Comparison of ENCODE assay signal across 17 mouse cellular contexts in the genomic region with DNA sequence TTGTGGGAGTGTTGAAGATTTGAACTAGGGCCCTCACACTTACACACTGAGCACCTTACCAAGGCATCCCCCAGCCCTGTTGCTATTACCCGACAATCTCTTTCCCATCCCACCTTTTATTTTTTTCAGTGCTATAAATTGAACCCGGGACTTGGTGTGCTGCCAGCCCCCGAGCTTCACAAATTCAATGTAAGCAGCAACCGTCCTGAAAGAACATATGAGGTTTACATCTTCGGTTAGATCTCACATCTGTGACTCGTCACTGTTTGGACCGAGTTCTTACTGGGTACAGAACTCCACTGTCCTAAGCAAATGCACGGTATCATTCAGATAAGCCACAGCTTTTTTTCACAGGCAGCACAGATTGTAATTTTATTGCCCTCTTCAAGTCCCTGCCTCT.
A peak's percentile ranks its signal among the peaks of the same experiment; 100 is the strongest.
DNase-seq lines count a peak whose midpoint lies in the region; ATAC-seq lines count a peak whose summit lies in the region.
"Had no signal": no experiment of that assay in that cellular context is flagged by ENCODE, and none has a peak within 500 bp of the region (broad histone marks: within the 10 kb centered on the region; RNA-seq: fewer than 3 reads in every experiment).

No protein-coding gene starts in this region.

- H3K27me3 ChIP-seq in hindbrain, embryonic 14.5 days (ENCODE audit: control insufficient read depth, insufficient read depth, low read length): no peaks in the 10 kb centered on the region
- H3K27me3 ChIP-seq: embryonic facial prominence, embryonic 15.5 days; heart, embryonic 13.5 days; limb, embryonic 12.5 days; liver, embryonic 15.5 days; neural tube, embryonic 12.5 days had no signal

- peak overlapping the region; percentile 27; the same call in 1 of the 2 replicates for H3K27ac ChIP-seq in hindbrain, embryonic 14.5 days
- H3K27ac ChIP-seq: embryonic facial prominence, embryonic 15.5 days; heart, embryonic 13.5 days; limb, embryonic 12.5 days; liver, embryonic 15.5 days; neural tube, embryonic 12.5 days had no signal

- H3K4me1 ChIP-seq in hindbrain, embryonic 14.5 days (replicated peaks; ENCODE audit: control insufficient read depth, insufficient read depth, low read length): peaks cover 22% of the 10 kb centered on the region
- H3K4me1 ChIP-seq: embryonic facial prominence, embryonic 15.5 days; liver, embryonic 15.5 days had no signal

- H3K9ac ChIP-seq in hindbrain, embryonic 14.5 days: no peak overlapping the region
- H3K9ac ChIP-seq: embryonic facial prominence, embryonic 15.5 days; heart, embryonic 13.5 days; limb, embryonic 12.5 days; liver, embryonic 15.5 days; neural tube, embryonic 12.5 days had no signal

- 61% methylated on average over 8 of the region's 8 CpGs for WGBS in hindbrain, embryonic 14.5 days

- H3K4me3 ChIP-seq in hindbrain, embryonic 14.5 days (replicated peaks; ENCODE audit: low read length): no peak overlapping the region
- H3K4me3 ChIP-seq: embryonic facial prominence, embryonic 15.5 days; heart, embryonic 13.5 days; limb, embryonic 12.5 days; liver, embryonic 15.5 days; megakaryocyte, embryonic 14.5 days; neural tube, embryonic 12.5 days had no signal

- ATAC-seq in hindbrain, embryonic 14.5 days (ENCODE audit: low FRiP score): no peak

- DNase-seq in layer of hippocampus, adult 18-20 months (ENCODE audit: low spot score in 2 of 2): peak; percentile 30 to 64
- DNase-seq in layer of hippocampus, postnatal 10 days (ENCODE audit: low spot score in 2 of 2): no peak
- peak; percentile 39 for DNase-seq in right cerebral cortex, adult 18-20 months
- DNase-seq in right cerebral cortex, postnatal 36 days (ENCODE audit: low spot score in 2 of 2): no peak
- DNase-seq in hindbrain, embryonic 14.5 days (ENCODE audit: low spot score): no peak
- peak; percentile 33 for DNase-seq in right cerebral cortex, postnatal 14 days
- DNase-seq in adrenal gland, postnatal 14 days: no peak
- DNase-seq in cerebellum, postnatal 25 days: no peak
- DNase-seq: adrenal gland, postnatal 25 days; thymus, postnatal 14 days had no signal

- H3K36me3 ChIP-seq in hindbrain, embryonic 14.5 days (replicated peaks; ENCODE audit: control insufficient read depth, insufficient read depth): peaks cover 17% of the 10 kb centered on the region
- H3K36me3 ChIP-seq: embryonic facial prominence, embryonic 15.5 days; G1E; heart, embryonic 13.5 days; limb, embryonic 12.5 days; liver, embryonic 15.5 days had no signal

- no peaks in the 10 kb centered on the region for H3K9me3 ChIP-seq in hindbrain, embryonic 14.5 days (ENCODE audit: control insufficient read depth, low read length)
- H3K9me3 ChIP-seq: embryonic facial prominence, embryonic 15.5 days; G1E; heart, embryonic 13.5 days; limb, embryonic 12.5 days; liver, embryonic 15.5 days; megakaryocyte, embryonic 14.5 days; neural tube, embryonic 12.5 days had no signal

- H3K4me2 ChIP-seq in hindbrain, embryonic 14.5 days (replicated peaks): no peak overlapping the region
- H3K4me2 ChIP-seq: embryonic facial prominence, embryonic 15.5 days; heart, embryonic 13.5 days; limb, embryonic 12.5 days; liver, embryonic 15.5 days had no signal

Comparison
In these comparisons a context has a peak if more than half of its experiments do, and no peak if none do; other contexts are left out.
1. DNase-seq: peak in layer of hippocampus, adult 18-20 months (2 of 2), right cerebral cortex, adult 18-20 months (single experiment) and right cerebral cortex, postnatal 14 days (single experiment); none in layer of hippocampus, postnatal 10 days (0 of 2), right cerebral cortex, postnatal 36 days (0 of 2), hindbrain, embryonic 14.5 days (single experiment), adrenal gland, postnatal 14 days (single experiment) and cerebellum, postnatal 25 days (0 of 2).